Mouse (Mus musculus): ENCODE data around the gene Pacsin1.

DNA sequence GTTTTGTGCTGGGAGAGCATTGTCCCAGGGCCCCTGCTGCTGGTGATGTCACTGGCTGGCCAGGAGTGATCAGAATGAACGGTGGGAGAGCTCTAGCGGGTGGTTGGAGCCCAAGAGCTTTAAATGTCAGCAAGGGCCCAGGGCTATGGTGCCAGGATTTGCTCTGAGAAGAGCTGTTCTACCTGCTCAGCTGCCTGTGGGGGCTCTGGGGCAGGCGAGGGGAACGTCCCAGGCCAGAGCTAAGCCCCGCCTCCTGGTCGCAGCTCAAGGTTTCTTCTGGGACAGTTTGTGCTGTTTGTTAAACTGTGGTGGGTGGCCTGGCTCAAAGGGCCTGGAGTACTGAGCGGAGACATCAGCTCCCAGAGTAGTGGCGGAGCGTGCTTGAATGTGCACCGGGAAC is 70.1 kb downstream of the Pacsin1 start:
- TF ChIP-seq POLR2A (IDR thresholded peaks at IDR 0.05; ENCODE audit: control insufficient read depth, extremely low read depth, insufficient read depth, low read length, poor library complexity) (no peak), CTCF (IDR thresholded peaks at IDR 0.05; ENCODE audit: borderline replicate concordance, control insufficient read depth, extremely low read depth, insufficient read depth, low read length, poor library complexity) (no peak)

Data from thymus, adult 2 months (tissue).